Mouse (Mus musculus) stomach, postnatal 0 days (tissue): Measurements from ENCODE around the gene Nrp2. TPM values are rescaled to one million over a fixed set of nuclear protein-coding genes. Genes with fewer than 3 reads are reported as not detected.

Source experiments
- ATAC-seq: fragments of 200-750 bp; cut with Nextera tagmentation; 2 replicates; pipeline ENCODE4 v1.8.0; 2017; ENCODE audit not compliant: low FRiP score, low TSS enrichment
- DNase-seq: peaks from one replicate; pipeline ENCODE4 v3.0.0-alpha.2; 2016; ENCODE audit warnings: low spot score
- H3K27ac ChIP-seq: fragments of 300-500 bp; sonication (generic); replicated peaks from 2 replicates; pipeline ENCODE4 v1.5.1; 2014; ENCODE audit warnings: mild to moderate bottlenecking, control low read depth
- H3K27me3 ChIP-seq: fragments of 300-500 bp; sonication (generic); 2 replicates; pipeline ENCODE4 v1.6.1; 2014; ENCODE audit warnings: low read length; ENCODE audit not compliant: control insufficient read depth, insufficient read depth
- H3K36me3 ChIP-seq: fragments of 300-500 bp; sonication (generic); 2 replicates; pipeline ENCODE4 v1.6.1; 2014; ENCODE audit warnings: low read length, mixed read lengths; ENCODE audit not compliant: control insufficient read depth, insufficient read depth
- H3K4me1 ChIP-seq: fragments of 300-500 bp; sonication (generic); replicated peaks from 2 replicates; pipeline ENCODE4 v1.6.1; 2014; ENCODE audit warnings: antibody characterized with exemption; ENCODE audit not compliant: control insufficient read depth, insufficient read depth
- H3K4me2 ChIP-seq: fragments of 300-500 bp; sonication (generic); replicated peaks from 2 replicates; pipeline ENCODE4 v1.6.1; 2014; ENCODE audit warnings: low read depth, mild to moderate bottlenecking, control low read depth, moderate library complexity
- H3K4me3 ChIP-seq: fragments of 300-500 bp; sonication (generic); 2 replicates; pipeline ENCODE4 v1.5.1; 2014; ENCODE audit warnings: low read depth, low read length, control low read depth
- H3K9ac ChIP-seq: fragments of 300-500 bp; sonication (generic); 2 replicates; pipeline ENCODE4 v1.6.1; 2014; ENCODE audit warnings: mild to moderate bottlenecking, low read length, control low read depth, mixed read lengths
- H3K9me3 ChIP-seq: fragments of 300-500 bp; sonication (generic); 2 replicates; pipeline ENCODE4 v1.6.1; 2016; ENCODE audit warnings: low read length; ENCODE audit not compliant: control insufficient read depth
- CTCF ChIP-seq: IDR thresholded peaks from 2 replicates; pipeline ENCODE4 v1.5.1; 2016; ENCODE audit warnings: antibody characterized with exemption, low read depth, mild to moderate bottlenecking, moderate library complexity
- EP300 ChIP-seq: optimal IDR thresholded peaks from 2 replicates; pipeline ENCODE3; 2016; ENCODE audit warnings: antibody characterized with exemption
- WGBS: fragments of 180-500 bp; shearing (Covaris S2); extraction: QIAGEN DNeasy Blood & Tissue Kit; methylation state at CpG from one replicate; pipeline ENCODE4 v1.1.7; 2014; 5-methylcytosine and 5-hydroxymethylcytosine counted together
- polyA plus RNA-seq: library from polyadenylated mRNA; unstranded; fragments of >200 nt; fragmentation: Nextera tagmentation; extraction: Ambion mirVana; gene quantifications from 2 replicates; pipeline ENCODE4 v1.2.1, GENCODE M21; 2015

Nrp2 gene
- polyA plus RNA-seq, 1 experiment from 2014 or later: 10.2 TPM

DNA sequence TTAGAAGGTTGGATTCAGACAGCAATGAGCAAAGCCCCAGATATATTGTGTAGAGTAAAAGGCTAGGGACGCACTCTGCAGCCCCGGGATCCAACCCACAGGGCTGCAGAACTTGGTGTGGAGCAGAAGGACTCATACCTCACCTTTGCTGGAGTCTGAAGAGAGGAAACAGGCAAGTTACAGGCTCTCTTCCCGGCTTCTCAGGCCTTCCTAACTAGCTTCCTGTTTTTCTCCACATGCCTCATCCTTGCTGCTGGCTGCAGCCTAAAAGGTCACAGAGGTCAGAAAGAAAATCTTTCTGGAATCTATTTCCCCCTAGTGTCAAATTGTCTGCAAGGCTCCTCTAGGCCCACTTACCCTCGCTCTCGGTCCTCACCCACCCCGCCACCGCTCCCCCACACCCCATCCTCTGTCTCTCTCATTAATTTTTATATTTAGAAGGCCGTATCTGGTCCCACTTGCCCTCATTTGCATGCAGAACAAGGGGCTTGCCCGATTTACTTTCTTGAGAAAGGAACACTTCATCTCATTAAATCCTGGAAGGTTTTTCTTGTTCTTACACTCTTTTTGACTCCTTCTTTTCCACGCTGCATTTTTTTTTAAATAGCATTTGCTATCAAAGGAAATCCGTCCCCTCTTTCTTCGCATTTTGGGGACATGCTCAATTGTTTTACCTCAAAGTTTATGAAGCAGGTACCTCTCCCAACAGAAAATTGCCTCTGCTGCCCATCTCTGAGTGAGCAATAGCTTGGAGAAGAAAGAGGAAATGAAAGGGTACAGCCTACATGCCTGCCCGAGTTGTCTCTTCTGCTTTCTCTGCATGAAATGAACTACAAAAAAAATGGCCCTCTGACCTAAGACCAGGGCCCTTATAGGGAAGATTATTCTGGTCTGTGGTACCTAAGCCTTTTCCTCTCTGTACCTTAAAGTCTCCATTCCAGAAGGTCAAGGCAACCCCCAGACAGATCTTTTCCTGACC is 17.9 kb downstream of the Nrp2 start:
- Histone ChIP-seq H3K36me3 (0 out of 2 replicates have a peak, but pooled peaks cover 2% of the 10 kb centered on the region), H3K4me2 (no peak overlapping the region), H3K27me3 (no peaks in the 10 kb centered on the region), H3K27ac (peak overlapping the region; percentile 53; the same call in 1 of the 2 replicates), H3K9ac (no peak overlapping the region), H3K4me3 (no peak overlapping the region), H3K9me3 (no peaks in the 10 kb centered on the region), H3K4me1 (no peaks in the 10 kb centered on the region)
- 73% methylated on average over 13 of the region's 13 CpGs for WGBS
- no peak for DNase-seq
- TF ChIP-seq EP300 (no peak), CTCF (no peak)
- ATAC-seq: no peak

DNA sequence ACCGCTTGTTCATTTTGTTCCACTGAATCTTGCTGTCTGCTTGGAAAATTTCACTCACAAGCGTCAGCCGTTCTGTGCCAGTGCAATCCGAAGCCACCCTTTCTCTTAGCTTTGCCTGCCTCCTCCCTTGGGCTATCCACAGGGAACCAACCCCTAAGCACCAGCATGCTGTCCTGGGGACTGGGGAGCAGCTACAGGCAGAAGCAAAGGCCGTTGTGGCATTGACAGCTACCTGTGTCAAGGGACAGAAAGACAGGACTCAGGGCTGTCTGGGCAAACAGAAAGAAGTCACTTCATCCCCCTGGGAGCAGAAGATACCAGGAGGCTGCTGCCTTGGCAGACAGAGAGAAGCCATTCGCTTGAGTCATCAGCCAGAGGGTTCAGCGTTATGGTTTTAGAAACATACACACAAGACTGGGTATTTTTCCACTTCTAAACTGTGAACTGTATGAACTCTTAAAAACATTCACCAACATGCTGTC is 18.7 kb downstream of the Nrp2 start:
- TF ChIP-seq EP300 (no peak), CTCF (no peak)
- Histone ChIP-seq H3K4me2 (no peak overlapping the region), H3K4me3 (no peak overlapping the region), H3K4me1 (no peaks in the 10 kb centered on the region), H3K9ac (no peak overlapping the region), H3K9me3 (no peaks in the 10 kb centered on the region), H3K27me3 (no peaks in the 10 kb centered on the region), H3K36me3 (0 out of 2 replicates have a peak, but pooled peaks cover 2% of the 10 kb centered on the region), H3K27ac (0 out of 2 replicates have a peak overlapping the region, but pooled peaks have one; percentile 8)
- 72% methylated on average over 7 of the region's 7 CpGs for WGBS
- DNase-seq (no peak), ATAC-seq (no peak)

DNA sequence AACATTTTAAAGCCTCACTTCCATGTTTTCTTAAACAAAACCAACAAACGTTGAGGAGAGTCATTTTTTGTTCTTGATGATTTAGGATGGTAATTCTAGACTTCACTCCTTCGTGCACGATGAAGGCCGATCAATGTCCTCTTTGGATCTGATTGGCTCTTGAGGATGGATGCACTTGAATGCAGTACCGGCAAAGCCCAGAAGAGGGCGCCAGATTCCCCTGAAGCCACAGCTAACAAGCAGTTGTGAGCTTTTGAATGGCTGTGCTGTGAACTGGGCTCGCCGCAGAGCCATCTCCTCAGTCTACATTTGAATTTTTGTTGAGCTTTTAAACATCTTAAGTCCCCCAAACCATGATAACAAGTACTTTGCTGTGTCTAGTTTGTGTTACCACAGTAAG is 19.4 kb downstream of the Nrp2 start:
- Histone ChIP-seq H3K4me1 (no peaks in the 10 kb centered on the region), H3K4me2 (no peak overlapping the region)
- 68% methylated on average over 8 of the region's 8 CpGs for WGBS

DNA sequence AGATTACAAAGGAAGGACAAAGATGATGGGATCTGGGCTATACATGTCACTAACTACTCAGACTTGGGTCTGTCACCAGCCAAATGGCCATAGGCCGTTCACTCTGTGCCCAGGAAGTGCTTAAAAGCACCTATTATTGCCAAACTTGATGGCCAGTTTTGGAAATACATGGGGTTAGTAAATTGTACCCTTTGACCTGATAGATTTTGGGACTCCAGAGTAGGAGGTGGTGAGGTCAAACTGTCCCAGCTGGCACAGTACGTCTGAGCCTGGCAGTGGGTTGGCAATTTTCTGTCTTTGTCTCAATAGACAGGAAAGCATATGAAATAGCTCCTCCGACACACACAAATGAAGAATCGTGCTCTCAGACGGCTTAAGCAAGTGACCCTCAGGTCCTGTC is 20.8 kb downstream of the Nrp2 start:
- ATAC-seq (no peak), DNase-seq (no peak)
- Histone ChIP-seq H3K9ac (no peak overlapping the region), H3K27me3 (no peaks in the 10 kb centered on the region), H3K4me1 (no peaks in the 10 kb centered on the region), H3K36me3 (0 out of 2 replicates have a peak, but pooled peaks cover 2% of the 10 kb centered on the region), H3K4me2 (no peak overlapping the region), H3K4me3 (no peak overlapping the region), H3K27ac (peak overlapping the region; percentile 18; the same call in 1 of the 2 replicates), H3K9me3 (no peaks in the 10 kb centered on the region)
- WGBS: 79% methylated on average over 5 of the region's 5 CpGs
- no peak for TF ChIP-seq EP300
- no peak for TF ChIP-seq CTCF

More for the DNA sequence above, 19.4 kb downstream of the Nrp2 start:
- H3K9me3 ChIP-seq: no peaks in the 10 kb centered on the region
- TF ChIP-seq EP300: no peak
- peak; percentile 78 for TF ChIP-seq CTCF
- no peak overlapping the region for H3K27ac ChIP-seq
- no peak overlapping the region for H3K9ac ChIP-seq
- H3K4me3 ChIP-seq: no peak overlapping the region
- ATAC-seq: no peak
- H3K27me3 ChIP-seq: no peaks in the 10 kb centered on the region
- peak; percentile 48 for DNase-seq
- 0 out of 2 replicates have a peak, but pooled peaks cover 2% of the 10 kb centered on the region for H3K36me3 ChIP-seq

DNA sequence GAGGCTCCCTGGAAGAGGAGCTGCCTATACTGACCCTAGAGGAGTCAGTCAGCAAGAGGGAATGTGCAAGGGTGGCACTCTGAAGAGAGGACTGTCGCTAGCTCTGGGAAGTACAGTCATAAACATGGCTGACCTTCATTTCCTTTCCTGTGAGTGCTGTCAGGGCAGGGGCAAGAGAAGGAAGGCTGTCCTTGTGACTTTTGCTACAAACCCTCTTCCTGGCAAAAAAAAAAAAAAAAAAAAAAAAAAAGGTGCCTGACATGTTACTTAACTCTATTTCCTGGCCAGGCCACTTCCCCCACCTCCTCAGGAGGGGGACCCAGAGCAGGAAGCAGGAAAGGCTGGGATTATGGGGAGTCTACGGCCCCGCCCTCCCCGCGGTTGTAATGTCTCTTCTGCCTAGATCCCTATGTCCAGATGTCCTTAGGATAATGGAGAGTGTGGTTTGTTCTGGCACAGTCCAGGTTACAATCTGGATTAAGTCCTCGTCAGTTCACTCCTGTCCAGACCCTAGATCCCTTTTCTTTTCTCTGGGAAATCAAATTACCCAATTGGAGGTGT is 21.5 kb downstream of the Nrp2 start:
- no peak for TF ChIP-seq CTCF
- no peak for TF ChIP-seq EP300
- Histone ChIP-seq H3K27ac (peak overlapping the region; percentile 18; the same call in 1 of the 2 replicates), H3K9ac (no peak overlapping the region)

More for the DNA sequence above, 21.5 kb downstream of the Nrp2 start:
- H3K4me2 ChIP-seq: no peak overlapping the region
- H3K36me3 ChIP-seq: no peaks in the 10 kb centered on the region
- no peak overlapping the region for H3K4me3 ChIP-seq
- H3K4me1 ChIP-seq: no peaks in the 10 kb centered on the region
- DNase-seq: no peak
- 63% methylated on average over 6 of the region's 6 CpGs for WGBS
- H3K9me3 ChIP-seq: no peaks in the 10 kb centered on the region
- no peaks in the 10 kb centered on the region for H3K27me3 ChIP-seq
- peak; percentile 53 for ATAC-seq
